Comparison of ENCODE assay signal across 8 mouse cellular contexts in the genomic region with DNA sequence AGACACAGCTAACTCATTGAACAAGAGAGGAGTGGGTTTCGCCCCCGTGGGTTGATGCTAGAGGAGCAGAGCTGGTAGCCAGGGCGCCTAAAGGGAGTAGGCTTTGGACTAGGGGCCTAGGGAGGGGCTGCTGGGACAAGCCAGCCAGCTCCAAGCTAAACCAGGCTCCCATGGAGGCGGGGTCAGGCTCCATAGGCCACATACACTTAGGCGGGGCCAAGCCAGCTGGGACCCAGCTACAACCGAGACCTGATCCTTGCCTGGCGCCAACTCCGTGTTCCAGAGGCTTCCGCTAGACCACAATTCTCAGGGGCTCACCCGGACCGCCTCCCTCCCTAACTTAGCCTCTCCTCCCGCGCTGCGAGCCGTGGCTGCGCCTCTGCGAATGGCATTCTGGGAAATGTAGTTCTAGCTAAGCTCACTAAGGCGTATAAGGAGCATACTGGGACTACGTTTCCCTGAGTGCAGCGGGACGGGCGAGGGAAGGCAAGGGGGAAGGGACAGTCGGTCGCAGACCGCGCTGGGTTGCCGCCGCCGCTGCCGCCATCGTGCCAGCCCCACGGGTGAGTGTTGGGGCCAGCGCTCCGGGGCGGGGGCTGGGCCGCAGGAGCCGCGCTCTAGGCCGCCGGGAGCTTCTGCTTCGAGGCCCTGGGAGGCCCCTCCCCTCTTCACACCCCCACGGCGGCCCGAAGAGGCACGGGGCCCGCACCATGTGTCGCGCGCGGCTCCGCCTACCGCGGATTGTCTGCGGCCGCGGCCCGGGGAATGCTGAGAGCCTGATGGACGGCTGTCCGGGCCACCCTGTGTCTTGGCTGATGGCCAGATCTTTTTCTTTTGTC. TPM values are rescaled to one million over a fixed set of nuclear protein-coding genes. Genes with fewer than 3 reads are reported as not detected.
DNase-seq lines count a peak whose midpoint lies in the region; ATAC-seq lines count a peak whose summit lies in the region.

Gene Nutf2, plus strand, starts transcription at position 438 of the 839 bp plus-strand sequence.

- under 1% methylated on average over 53 of the region's 59 CpGs for WGBS in lung, embryonic 16.5 days

- H3K9ac ChIP-seq in lung, embryonic 16.5 days (ENCODE audit: low read length) = peak within 1 kb of the TSS; percentile 98

- H3K27me3 ChIP-seq in lung, embryonic 16.5 days (ENCODE audit: control insufficient read depth, insufficient read depth, low read depth, low read length) = no peaks in the 10 kb centered on the region

- peaks cover 12% of the 10 kb centered on the region for H3K36me3 ChIP-seq in lung, embryonic 16.5 days (ENCODE audit: control insufficient read depth, insufficient read depth, low read length)

- H3K27ac ChIP-seq in lung, embryonic 16.5 days (ENCODE audit: low read length) = peak within 1 kb of the TSS; percentile 95

- H3K4me1 ChIP-seq in lung, embryonic 16.5 days (replicated peaks; ENCODE audit: control insufficient read depth, insufficient read depth, low read length) = peaks cover 37% of the 10 kb centered on the region

- peak; percentile 98 for DNase-seq in MEL-GATA-1-ER (ENCODE audit: extremely low read depth, low read depth)
- peak; percentile 89 for DNase-seq in cerebellum, adult 8-10 months
- DNase-seq in forelimb bud, embryonic 11.5 days (ENCODE audit: low read depth, low spot score) = peak; percentile 98
- DNase-seq in layer of hippocampus, adult 9-10 months (ENCODE audit: low spot score) = peak; percentile 89
- DNase-seq in ovary, postnatal 10 days (ENCODE audit: low spot score) = peak; percentile 75
- peak; percentile 87 to 91 for DNase-seq in thymus, postnatal 10 days (ENCODE audit: low spot score in 2 of 2)

- peak within 1 kb of the TSS; percentile 99 for H3K4me3 ChIP-seq in lung, embryonic 16.5 days (ENCODE audit: low read length)

- H3K4me2 ChIP-seq in lung, embryonic 16.5 days (ENCODE audit: low read depth, low read length) = peak within 1 kb of the TSS; percentile 65

- no peaks in the 10 kb centered on the region for H3K9me3 ChIP-seq in lung, embryonic 16.5 days (ENCODE audit: control insufficient read depth, low read length)

- ATAC-seq in hematopoietic stem cell, adult 5-6 weeks (replicated peaks in 1 of 2; ENCODE audit: insufficient read depth in 1 of 2, low FRiP score in 2 of 2, low TSS enrichment in 1 of 2, low read depth in 1 of 2, poor library complexity in 2 of 2, severe bottlenecking in 2 of 2) = peak; percentile 95 to 97
- ATAC-seq in lung, embryonic 16.5 days (ENCODE audit: low read depth) = peak; percentile 99

RNA-seq across cellular contexts. Expression of gene Nutf2, which starts in this region (rescaled TPM):
- 58.5 and 70.2 TPM in 2 replicates for total RNA-seq in hematopoietic stem cell, adult 5-6 weeks (2017)
- 179 and 215 TPM in 2 replicates for polyA plus RNA-seq in lung, embryonic 16.5 days (2015; fragmentation: Nextera tagmentation; extraction: Ambion mirVana)

Comparison
In these comparisons a context has a peak if more than half of its experiments do, and no peak if none do; other contexts are left out.
1. Peak in every context shown above with its lines: DNase-seq, ATAC-seq, H3K4me3 ChIP-seq and H3K27ac ChIP-seq.